Mouse (Mus musculus): ENCODE data around the gene Cxcl13. TPM values are rescaled to one million over a fixed set of nuclear protein-coding genes. Genes with fewer than 3 reads are reported as not detected.

The Cxcl13 gene
- under 1 TPM in 1 of 2 experiments, not detected in 1; 0.51 TPM for polyA plus RNA-seq (2017; shearing (Covaris generic))

DNA sequence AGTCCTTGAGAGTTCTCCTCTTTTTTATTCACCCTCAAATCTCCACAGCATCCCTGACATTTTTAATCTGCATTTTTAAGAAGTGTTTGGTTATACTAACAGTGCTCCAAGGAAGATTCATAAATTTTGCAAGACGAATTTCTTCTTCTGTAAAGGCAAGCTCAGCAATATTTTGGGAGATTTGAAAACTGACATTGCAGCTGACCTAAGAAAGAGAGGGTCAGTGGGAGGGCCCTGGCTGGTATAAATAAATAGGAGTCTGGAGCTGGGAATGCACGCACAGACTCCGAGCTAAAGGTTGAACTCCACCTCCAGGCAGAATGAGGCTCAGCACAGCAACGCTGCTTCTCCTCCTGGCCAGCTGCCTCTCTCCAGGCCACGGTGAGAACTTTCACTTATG lies at the start of gene Cxcl13:
Cxcl13 (plus strand) TSS at position 301 of the 400 bp plus-strand sequence.

Other genes starting within 250 kb of the Cxcl13 start
- not detected for gene Gm7978, start 220.8 kb upstream of the Cxcl13 start, polyA plus RNA-seq (2017; shearing (Covaris generic))
- not detected for gene Gm7982, start 214.9 kb upstream of the Cxcl13 start, polyA plus RNA-seq (2017; shearing (Covaris generic))
- not detected for gene E330014E10Rik, start 181.0 kb upstream of the Cxcl13 start, polyA plus RNA-seq (2017; shearing (Covaris generic))
- gene Cnot6l, start 207.2 kb downstream of the Cxcl13 start, polyA plus RNA-seq (2017; shearing (Covaris generic)), result 100 to 1,000 TPM in 1 of 2 experiments, 10 to 100 TPM in 1; 69.9 to 108 TPM